Mouse (Mus musculus) brain, adult 2 months (tissue): ENCODE results near the gene Calml4.
A peak's percentile ranks its signal among the peaks of the same experiment; 100 is the strongest.

Source experiments
- DNase-seq: peaks from one replicate; pipeline ENCODE4 v3.0.0; 2011; ENCODE audit warnings: low read depth, low spot score

Gene Calml4

GRCm38 (mm10) chr9:62901736-62902135, 43.9 kb downstream of the Calml4 start:
- DNase-seq: no peak

GRCm38 (mm10) chr9:62903841-62904240, 46.0 kb downstream of the Calml4 start:
- DNase-seq: no peak

- DNase-seq: peak; percentile 59
These were observed 47.2 kb downstream of the Calml4 start for GRCm38 (mm10) chr9:62905039-62905438.

- no peak for DNase-seq
These were observed 55.6 kb downstream of the Calml4 start for GRCm38 (mm10) chr9:62913390-62914069.

- no peak for DNase-seq
These were observed 59.2 kb downstream of the Calml4 start for GRCm38 (mm10) chr9:62917059-62917458.

GRCm38 (mm10) chr9:62920877-62921276, 63.0 kb downstream of the Calml4 start:
- no peak for DNase-seq

GRCm38 (mm10) chr9:62924886-62925610, 67.2 kb downstream of the Calml4 start:
- DNase-seq: peak; percentile 78
